Mouse (Mus musculus): Measurements from ENCODE around the gene Xrcc6.

- peak; percentile 49 for TF ChIP-seq POLR2A (IDR thresholded peaks at IDR 0.05; ENCODE audit: insufficient read depth, low read length)
- no peak for TF ChIP-seq CTCF (IDR thresholded peaks at IDR 0.05; ENCODE audit: low read depth, low read length)
- no peak for TF ChIP-seq EP300 (IDR thresholded peaks at IDR 0.05; ENCODE audit: insufficient read depth, low read depth, low read length)
Observed at GRCm38 (mm10) chr15:82047080-82047883, 59.6 kb downstream of the Xrcc6 start, which contains the start of gene Snu13.
